Mouse (Mus musculus): ENCODE measurements at regions not wholly inside any gene's neighbourhood (a gene's known extent, or its start where the extent isn't known, plus 50 kb on each side); places are given as distances from the start of the nearest gene placed in this dataset.
A peak's percentile ranks its signal among the peaks of the same experiment; 100 is the strongest.

GRCm38 (mm10) chr3:81760914-81761313 is 171.5 kb upstream of the Ctso start:
- Histone ChIP-seq H3K4me3 (ENCODE audit: low read depth, low read length) (no peak overlapping the region), H3K27ac (ENCODE audit: low read length) (no peak overlapping the region), H3K9me3 (ENCODE audit: low read length) (no peaks in the 10 kb centered on the region), H3K9ac (replicated peaks; ENCODE audit: low read depth) (no peak overlapping the region), H3K4me2 (replicated peaks; ENCODE audit: low read depth, low read length) (no peak overlapping the region), H3K4me1 (ENCODE audit: insufficient read depth, low read depth, low read length) (no peaks in the 10 kb centered on the region), H3K36me3 (ENCODE audit: insufficient read depth, low read length) (no peaks in the 10 kb centered on the region), H3K27me3 (replicated peaks; ENCODE audit: insufficient read depth, low read length) (no peaks in the 10 kb centered on the region)
- DNase-seq (ENCODE audit: low spot score) (no peak), ATAC-seq (no peak)
- TF ChIP-seq EP300 (IDR thresholded peaks at IDR 0.05) (no peak), CTCF (IDR thresholded peaks at IDR 0.05) (no peak)
- WGBS: 47% methylated on average over 2 of the region's 2 CpGs

DNA sequence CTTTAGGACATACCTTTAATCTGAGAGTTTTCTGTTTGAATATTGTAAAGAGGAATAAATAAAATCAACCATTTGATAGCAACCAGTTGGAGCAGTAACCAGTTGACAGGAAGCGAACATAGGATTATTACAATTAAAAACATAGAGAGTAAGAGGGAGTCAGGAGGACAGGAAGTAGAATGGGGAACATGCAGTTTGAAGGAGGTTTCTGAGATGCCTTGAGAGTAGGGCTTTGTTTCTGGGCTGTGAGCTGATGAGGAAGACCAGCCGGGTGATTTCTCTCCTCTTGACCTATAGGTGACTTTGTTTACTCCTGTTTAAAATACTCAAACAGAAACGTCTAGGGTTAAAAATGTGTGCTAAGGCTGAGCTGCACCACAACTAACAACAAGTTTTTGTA is 160.6 kb upstream of the Ctso start:
- no peaks in the 10 kb centered on the region for H3K4me1 ChIP-seq (ENCODE audit: insufficient read depth, low read depth, low read length)
- no peak overlapping the region for H3K4me2 ChIP-seq (replicated peaks; ENCODE audit: low read depth, low read length)
- no peak overlapping the region for H3K9ac ChIP-seq (replicated peaks; ENCODE audit: low read depth)
- H3K9me3 ChIP-seq (ENCODE audit: low read length): no peaks in the 10 kb centered on the region
- TF ChIP-seq EP300 (IDR thresholded peaks at IDR 0.05) (no peak), CTCF (IDR thresholded peaks at IDR 0.05) (no peak)
- no peak for DNase-seq (ENCODE audit: low spot score)
- 32% methylated on average over 3 of the region's 3 CpGs for WGBS
- no peak for ATAC-seq
- H3K27me3 ChIP-seq (replicated peaks; ENCODE audit: insufficient read depth, low read length): no peaks in the 10 kb centered on the region
- no peak overlapping the region for H3K4me3 ChIP-seq (ENCODE audit: low read depth, low read length)
- no peaks in the 10 kb centered on the region for H3K36me3 ChIP-seq (ENCODE audit: insufficient read depth, low read length)
- no peak overlapping the region for H3K27ac ChIP-seq (ENCODE audit: low read length)

DNA sequence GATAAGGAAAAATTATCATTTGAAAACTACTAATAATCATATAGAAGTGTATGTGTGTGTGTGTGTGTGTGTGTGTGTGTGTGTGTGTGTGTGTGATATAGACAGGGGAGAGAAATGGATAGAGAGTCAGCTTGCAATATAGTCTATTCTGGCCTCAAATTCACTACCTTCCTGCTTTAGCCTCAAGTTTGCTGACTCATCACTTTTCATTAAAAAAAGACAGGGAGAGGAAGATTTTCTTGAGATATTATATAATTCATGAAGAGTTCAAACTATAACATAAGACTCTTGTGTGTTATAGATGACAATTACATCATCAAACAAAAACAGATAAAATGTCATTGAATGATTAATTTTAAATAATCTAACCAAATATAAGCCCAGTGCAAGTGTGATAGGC is 159.4 kb upstream of the Ctso start:
- no peak overlapping the region for H3K9ac ChIP-seq (replicated peaks; ENCODE audit: low read depth)
- no peaks in the 10 kb centered on the region for H3K4me1 ChIP-seq (ENCODE audit: insufficient read depth, low read depth, low read length)
- H3K36me3 ChIP-seq (ENCODE audit: insufficient read depth, low read length): no peaks in the 10 kb centered on the region
- ATAC-seq (no peak), DNase-seq (ENCODE audit: low spot score) (no peak)
- H3K9me3 ChIP-seq (ENCODE audit: low read length): no peaks in the 10 kb centered on the region
- no peak overlapping the region for H3K27ac ChIP-seq (ENCODE audit: low read length)
- no peak for TF ChIP-seq EP300 (IDR thresholded peaks at IDR 0.05)
- TF ChIP-seq CTCF (IDR thresholded peaks at IDR 0.05): no peak
- H3K4me3 ChIP-seq (ENCODE audit: low read depth, low read length): no peak overlapping the region
- no peak overlapping the region for H3K4me2 ChIP-seq (replicated peaks; ENCODE audit: low read depth, low read length)
- no peaks in the 10 kb centered on the region for H3K27me3 ChIP-seq (replicated peaks; ENCODE audit: insufficient read depth, low read length)

GRCm38 (mm10) chr3:81782081-81782480 is 150.3 kb upstream of the Ctso start:
- 86% methylated on average over 9 of the region's 9 CpGs for whole genome bisulfite sequencing
- H3K36me3 ChIP-seq (ENCODE audit: insufficient read depth, low read length): no peaks in the 10 kb centered on the region
- no peak overlapping the region for H3K27ac ChIP-seq (ENCODE audit: low read length)
- no peaks in the 10 kb centered on the region for H3K27me3 ChIP-seq (replicated peaks; ENCODE audit: insufficient read depth, low read length)
- no peak for DNase-seq (ENCODE audit: low spot score)
- no peaks in the 10 kb centered on the region for H3K9me3 ChIP-seq (ENCODE audit: low read length)
- H3K4me3 ChIP-seq (ENCODE audit: low read depth, low read length): no peak overlapping the region
- H3K4me2 ChIP-seq (replicated peaks; ENCODE audit: low read depth, low read length): no peak overlapping the region
- H3K9ac ChIP-seq (replicated peaks; ENCODE audit: low read depth): no peak overlapping the region
- ATAC-seq: no peak
- TF ChIP-seq EP300 (IDR thresholded peaks at IDR 0.05) (no peak), CTCF (IDR thresholded peaks at IDR 0.05) (no peak)
- H3K4me1 ChIP-seq (ENCODE audit: insufficient read depth, low read depth, low read length): no peaks in the 10 kb centered on the region

DNA sequence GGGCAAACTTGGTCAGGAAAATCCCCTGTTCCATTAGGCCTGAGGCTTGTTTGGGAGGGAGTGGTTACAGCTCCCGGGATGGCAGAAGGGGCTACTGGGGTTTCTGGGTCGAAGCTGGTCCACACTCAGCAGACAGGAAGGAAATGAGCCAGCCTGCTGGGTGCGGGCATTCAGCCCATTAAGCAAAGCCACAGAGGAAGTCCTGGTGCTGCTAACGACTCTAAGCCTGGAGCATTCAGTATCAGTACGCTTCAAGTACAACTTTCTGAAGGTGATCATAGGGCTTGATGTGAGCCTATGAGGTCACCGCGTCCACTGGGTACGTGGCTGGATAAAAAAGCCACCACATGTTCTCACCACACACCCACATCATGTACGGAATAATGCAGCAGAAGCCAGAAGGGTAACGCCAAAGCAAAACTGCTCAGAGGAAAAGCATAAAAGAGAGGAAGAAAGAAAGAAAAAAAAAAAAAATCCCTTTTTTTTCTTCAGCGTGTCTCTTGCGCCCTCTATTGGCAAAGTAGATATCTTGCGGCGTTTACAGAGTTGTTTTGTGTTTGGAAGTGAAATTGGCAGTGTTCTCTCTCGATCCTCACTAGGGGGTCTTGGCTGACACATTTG is 149.4 kb upstream of the Ctso start:
- WGBS: 18% methylated on average over 15 of the region's 15 CpGs
- no peak overlapping the region for H3K27ac ChIP-seq (ENCODE audit: low read length)
- H3K27me3 ChIP-seq (replicated peaks; ENCODE audit: insufficient read depth, low read length): no peaks in the 10 kb centered on the region
- H3K36me3 ChIP-seq (ENCODE audit: insufficient read depth, low read length): no peaks in the 10 kb centered on the region
- DNase-seq (ENCODE audit: low spot score) (peak; percentile 66), ATAC-seq (peak; percentile 28; the same call in 1 of the 2 replicates)
- H3K4me1 ChIP-seq (ENCODE audit: insufficient read depth, low read depth, low read length): no peaks in the 10 kb centered on the region
- H3K4me2 ChIP-seq (replicated peaks; ENCODE audit: low read depth, low read length): peak overlapping the region; percentile 41
- H3K4me3 ChIP-seq (ENCODE audit: low read depth, low read length): no peak overlapping the region
- TF ChIP-seq EP300 (IDR thresholded peaks at IDR 0.05) (no peak), CTCF (IDR thresholded peaks at IDR 0.05) (peak; percentile 77)
- H3K9me3 ChIP-seq (ENCODE audit: low read length): no peaks in the 10 kb centered on the region
- H3K9ac ChIP-seq (replicated peaks; ENCODE audit: low read depth): no peak overlapping the region

DNA sequence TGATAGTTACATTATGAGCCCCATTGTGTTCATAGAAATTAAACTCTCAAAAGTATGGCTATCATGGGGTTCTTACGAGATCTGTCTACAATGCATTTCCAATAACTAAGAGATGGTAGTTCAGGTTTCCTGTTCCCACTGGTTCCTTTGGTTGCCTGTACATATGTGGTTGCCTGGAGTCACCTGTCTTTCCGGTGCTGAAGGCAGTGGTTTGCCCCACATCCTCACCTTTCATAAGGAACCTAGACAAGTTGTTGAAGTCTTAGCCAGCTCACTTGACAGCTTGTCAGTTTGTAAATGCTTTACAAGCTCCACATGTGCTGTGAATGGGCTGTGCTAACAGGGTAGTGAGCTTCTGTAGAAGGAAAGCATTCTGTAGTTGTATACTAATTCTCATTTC is 143.5 kb upstream of the Ctso start:
- Histone ChIP-seq H3K27me3 (replicated peaks; ENCODE audit: insufficient read depth, low read length) (no peaks in the 10 kb centered on the region), H3K9me3 (ENCODE audit: low read length) (no peaks in the 10 kb centered on the region), H3K27ac (ENCODE audit: low read length) (no peak overlapping the region), H3K4me3 (ENCODE audit: low read depth, low read length) (no peak overlapping the region), H3K36me3 (ENCODE audit: insufficient read depth, low read length) (no peaks in the 10 kb centered on the region), H3K4me2 (replicated peaks; ENCODE audit: low read depth, low read length) (no peak overlapping the region), H3K9ac (replicated peaks; ENCODE audit: low read depth) (no peak overlapping the region), H3K4me1 (ENCODE audit: insufficient read depth, low read depth, low read length) (no peaks in the 10 kb centered on the region)
- no peak for ATAC-seq
- peak; percentile 13 for DNase-seq (ENCODE audit: low spot score)
- WGBS: 51% methylated on average over 2 of the region's 2 CpGs
- TF ChIP-seq EP300 (IDR thresholded peaks at IDR 0.05) (no peak), CTCF (IDR thresholded peaks at IDR 0.05) (no peak)

GRCm38 (mm10) chr3:81789664-81790063 is 142.7 kb upstream of the Ctso start:
- no peaks in the 10 kb centered on the region for H3K4me1 ChIP-seq (ENCODE audit: insufficient read depth, low read depth, low read length)
- H3K27ac ChIP-seq (ENCODE audit: low read length): no peak overlapping the region
- H3K4me2 ChIP-seq (replicated peaks; ENCODE audit: low read depth, low read length): no peak overlapping the region
- no peak for TF ChIP-seq EP300 (IDR thresholded peaks at IDR 0.05)
- TF ChIP-seq CTCF (IDR thresholded peaks at IDR 0.05): no peak
- no peaks in the 10 kb centered on the region for H3K36me3 ChIP-seq (ENCODE audit: insufficient read depth, low read length)
- H3K9ac ChIP-seq (replicated peaks; ENCODE audit: low read depth): no peak overlapping the region
- no peaks in the 10 kb centered on the region for H3K27me3 ChIP-seq (replicated peaks; ENCODE audit: insufficient read depth, low read length)
- H3K4me3 ChIP-seq (ENCODE audit: low read depth, low read length): no peak overlapping the region
- WGBS: 84% methylated on average over 6 of the region's 6 CpGs
- DNase-seq (ENCODE audit: low spot score) (no peak), ATAC-seq (no peak)
- no peaks in the 10 kb centered on the region for H3K9me3 ChIP-seq (ENCODE audit: low read length)

Measured in lung, postnatal 0 days (tissue).